Mouse (Mus musculus) heart, adult 8-10 months (tissue): ENCODE results near the gene Enpp4. TPM values are rescaled to one million over a fixed set of nuclear protein-coding genes. Genes with fewer than 3 reads are reported as not detected.
A peak's percentile ranks its signal among the peaks of the same experiment; 100 is the strongest.

Experiments
- DNase-seq: peaks from one replicate; pipeline ENCODE4 v3.0.0; 2022; ENCODE audit warnings: low spot score
- total RNA-seq, 4 experiments: library from RNA; stranded (reverse); gene quantifications; 2 replicates each; pipeline ENCODE4 v1.2.4; 2022

Enpp4 gene
- total RNA-seq, 4 experiments from 2014 or later = 24.1 to 29.6 (median 25.6) TPM

GRCm38 (mm10) chr17:44091512-44091911 lies 14.1 kb downstream of the Enpp4 start:
- DNase-seq = no peak

- no peak for DNase-seq
Observed at GRCm38 (mm10) chr17:44090916-44091315, 14.7 kb downstream of the Enpp4 start.

GRCm38 (mm10) chr17:44088226-44088625 lies 17.4 kb downstream of the Enpp4 start:
- DNase-seq = no peak

- no peak for DNase-seq
Observed at GRCm38 (mm10) chr17:44083156-44083555, 22.5 kb downstream of the Enpp4 start.

- DNase-seq = peak; percentile 82
Observed at GRCm38 (mm10) chr17:44078631-44079350, 26.8 kb downstream of the Enpp4 start, which contains the start of gene Enpp5. Gene Enpp5, plus strand, starts transcription at chr17:44078813.

- DNase-seq = no peak
Observed at GRCm38 (mm10) chr17:44077843-44078160, 27.8 kb downstream of the Enpp4 start.

- no peak for DNase-seq
Observed at GRCm38 (mm10) chr17:44077146-44077842, 28.3 kb downstream of the Enpp4 start.

- peak; percentile 56 for DNase-seq
Observed at GRCm38 (mm10) chr17:44076051-44076680, 29.4 kb downstream of the Enpp4 start.

GRCm38 (mm10) chr17:44075601-44076000 lies 30.0 kb downstream of the Enpp4 start:
- DNase-seq = no peak

GRCm38 (mm10) chr17:44071680-44072079 lies 33.9 kb downstream of the Enpp4 start:
- no peak for DNase-seq

GRCm38 (mm10) chr17:44068876-44069275 lies 36.7 kb downstream of the Enpp4 start:
- no peak for DNase-seq

GRCm38 (mm10) chr17:44061289-44061890 lies 44.2 kb downstream of the Enpp4 start:
- no peak for DNase-seq

GRCm38 (mm10) chr17:44060781-44061180 lies 44.8 kb downstream of the Enpp4 start:
- no peak for DNase-seq

- no peak for DNase-seq
Observed at GRCm38 (mm10) chr17:44058145-44058544, 47.5 kb downstream of the Enpp4 start.

- no peak for DNase-seq
Observed at GRCm38 (mm10) chr17:44057123-44057522, 48.5 kb downstream of the Enpp4 start.

GRCm38 (mm10) chr17:44053427-44053826 lies 52.2 kb downstream of the Enpp4 start:
- no peak for DNase-seq

Other genes starting within 250 kb of the Enpp4 start
- 10 to 100 TPM; 15.2 to 19.0 (median 16.9) TPM for gene Enpp5, start 27.0 kb downstream of the Enpp4 start, total RNA-seq
- gene Clic5, start 82.8 kb upstream of the Enpp4 start, total RNA-seq = 100 to 1,000 TPM; 161 to 179 (median 171) TPM